Mouse (Mus musculus): ENCODE measurements around the gene Fam19a1.

The Fam19a1 gene

GRCm38 (mm10) chr6:96258651-96259050 lies 145.7 kb downstream of the Fam19a1 start:
- no peak for DNase-seq (ENCODE audit: low spot score)

- DNase-seq (ENCODE audit: low spot score), result no peak
Observed at GRCm38 (mm10) chr6:96266456-96266855, 153.5 kb downstream of the Fam19a1 start.

DNA sequence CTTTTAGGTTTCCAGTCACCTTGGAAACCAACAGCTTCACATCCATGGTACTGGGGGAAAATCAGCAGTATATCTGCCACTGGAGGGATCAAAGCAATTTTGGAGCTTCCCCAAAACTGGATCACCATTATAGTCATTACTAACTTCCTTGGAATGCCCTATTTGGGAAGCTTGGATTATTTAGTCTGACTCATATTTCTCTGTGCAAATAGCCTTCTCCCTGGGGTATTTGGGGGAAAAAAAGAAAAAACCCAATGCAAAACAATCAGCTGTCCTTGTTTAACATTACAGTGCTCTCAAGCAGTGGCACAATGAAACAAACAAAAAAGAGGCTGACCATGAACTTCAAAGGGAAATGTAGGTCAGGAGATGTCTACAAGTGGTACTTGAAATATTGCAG lies 155.8 kb downstream of the Fam19a1 start:
- no peak for DNase-seq (ENCODE audit: low spot score)

DNA sequence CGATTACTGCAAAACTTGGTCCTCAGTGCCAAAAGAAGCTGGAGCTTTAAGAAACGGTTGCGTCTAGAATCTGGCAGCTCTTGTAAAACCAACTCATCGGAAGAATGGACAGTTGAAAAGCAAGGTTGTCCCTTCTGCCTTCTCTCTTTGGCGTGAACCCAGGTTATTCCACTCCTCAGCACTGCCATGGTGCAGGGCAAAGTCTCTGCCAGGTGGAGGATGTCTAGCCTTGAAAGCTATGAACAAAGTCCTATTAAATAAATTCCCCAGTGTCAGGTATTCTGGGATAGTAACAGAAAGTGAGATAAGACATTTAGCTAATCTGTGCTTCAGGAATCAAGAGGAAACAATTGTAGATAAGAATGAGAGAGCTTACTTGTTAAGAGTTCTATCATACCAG lies 157.5 kb downstream of the Fam19a1 start:
- DNase-seq (ENCODE audit: low spot score), result no peak

- no peak for DNase-seq (ENCODE audit: low spot score)
Observed at GRCm38 (mm10) chr6:96283731-96284130, 170.8 kb downstream of the Fam19a1 start.

- DNase-seq (ENCODE audit: low spot score), result no peak
Observed at GRCm38 (mm10) chr6:96284590-96284989, 171.6 kb downstream of the Fam19a1 start.

DNA sequence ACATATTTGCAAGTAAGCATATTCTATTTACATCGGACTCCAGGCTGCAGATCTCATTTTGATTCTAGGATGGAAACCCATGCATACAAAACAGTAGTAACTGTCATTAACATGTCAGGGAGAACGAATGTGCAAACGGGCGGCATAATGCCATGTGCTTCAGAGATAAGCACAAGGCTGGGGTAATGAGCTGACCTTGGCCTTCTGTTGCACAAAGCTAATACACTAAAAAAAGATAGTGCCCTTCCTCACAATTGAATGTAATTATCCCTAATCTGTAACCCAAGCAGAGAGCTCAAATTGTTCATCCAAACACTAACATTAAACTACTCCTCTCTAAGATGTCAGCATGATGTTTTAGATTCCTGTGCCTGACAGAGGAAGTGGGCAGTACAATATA lies 173.3 kb downstream of the Fam19a1 start:
- DNase-seq (ENCODE audit: low spot score), result no peak

DNA sequence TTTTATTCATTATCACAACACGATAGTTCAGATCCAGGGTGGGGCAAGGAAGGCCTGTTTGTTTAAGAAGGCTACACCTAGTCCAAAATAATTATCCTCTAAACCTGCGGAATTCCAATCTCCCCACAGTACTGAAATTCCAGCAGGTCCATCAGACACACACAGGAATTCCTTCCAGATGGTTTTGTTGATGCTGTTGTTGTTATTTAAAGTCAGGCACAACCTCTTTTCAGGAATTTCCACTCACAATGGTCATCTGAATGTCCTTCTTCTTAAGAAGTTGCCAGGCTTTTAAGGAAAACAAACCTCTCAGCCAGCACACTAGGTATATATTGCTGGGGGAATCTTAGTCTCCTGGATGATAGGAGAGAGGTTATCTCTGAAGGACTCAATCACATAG lies 174.4 kb downstream of the Fam19a1 start:
- DNase-seq (ENCODE audit: low spot score), result no peak

GRCm38 (mm10) chr6:96289672-96290071 lies 176.7 kb downstream of the Fam19a1 start:
- no peak for DNase-seq (ENCODE audit: low spot score)

GRCm38 (mm10) chr6:96347491-96347890 lies 234.5 kb downstream of the Fam19a1 start:
- no peak for DNase-seq (ENCODE audit: low spot score)

GRCm38 (mm10) chr6:96349446-96350025 lies 236.6 kb downstream of the Fam19a1 start:
- DNase-seq (ENCODE audit: low spot score), result peak; percentile 66

DNA sequence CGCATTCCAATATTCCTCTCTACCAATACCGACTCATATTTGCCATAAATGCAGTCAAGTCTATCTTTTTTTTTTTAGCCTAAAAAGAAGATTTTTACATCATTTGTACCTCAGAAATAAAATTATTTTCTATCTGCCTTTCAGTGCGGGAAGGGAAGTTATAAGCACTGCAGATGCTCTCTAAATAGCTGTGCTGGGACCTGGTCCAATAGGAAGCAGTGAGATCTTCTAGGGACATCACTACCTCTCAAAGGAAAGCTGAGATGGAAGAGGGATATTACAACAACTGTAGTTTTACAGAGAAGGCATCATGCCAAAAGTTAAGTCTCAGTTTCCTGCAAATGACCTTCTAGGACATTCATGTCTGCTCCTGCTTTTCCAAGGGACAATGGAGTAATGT lies 256.6 kb downstream of the Fam19a1 start:
- no peak for DNase-seq (ENCODE audit: low spot score)

- no peak for DNase-seq (ENCODE audit: low spot score)
Observed at GRCm38 (mm10) chr6:96372848-96373247, 259.9 kb downstream of the Fam19a1 start.

GRCm38 (mm10) chr6:96373274-96373673 lies 260.3 kb downstream of the Fam19a1 start:
- DNase-seq (ENCODE audit: low spot score), result no peak

DNA sequence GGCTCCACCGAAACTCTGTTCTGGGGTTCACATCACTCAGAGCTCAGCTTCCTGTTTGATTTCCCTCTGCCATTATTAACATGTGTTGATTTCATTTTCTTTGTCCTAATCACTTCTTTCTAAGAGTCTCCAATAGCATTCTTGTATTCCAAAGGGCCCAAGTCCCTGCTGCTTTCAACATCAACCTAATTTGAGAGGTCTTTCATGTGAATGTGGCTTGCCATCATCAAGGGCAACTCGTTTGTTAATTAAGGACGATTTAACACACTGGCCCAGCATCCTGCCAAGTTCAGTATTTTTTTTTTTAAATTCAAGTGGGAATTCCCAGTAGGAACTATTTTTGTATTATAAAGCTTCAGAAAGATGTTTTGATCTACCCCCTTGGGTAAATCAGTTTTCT lies 263.8 kb downstream of the Fam19a1 start:
- no peak for DNase-seq (ENCODE audit: low spot score)

DNA sequence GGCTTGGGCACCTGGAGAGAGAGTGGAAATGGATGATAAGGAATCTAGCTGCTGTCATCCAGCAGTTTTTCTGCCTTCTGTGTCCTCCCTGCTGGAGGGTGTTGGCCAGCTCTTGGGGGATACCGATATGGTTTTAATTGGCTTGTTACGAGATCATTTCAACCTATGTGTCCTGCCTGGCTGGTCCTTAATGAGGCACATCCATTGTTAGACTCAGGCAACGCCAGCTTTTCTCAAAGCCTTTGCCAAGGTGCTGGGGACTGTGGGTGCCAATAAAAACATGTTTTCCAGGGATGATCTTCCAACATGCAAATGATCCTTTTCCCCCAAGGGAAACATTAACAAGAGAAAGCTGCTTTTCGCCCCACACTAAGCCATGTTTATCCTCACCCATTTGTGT lies 266.3 kb downstream of the Fam19a1 start:
- no peak for DNase-seq (ENCODE audit: low spot score)

DNA sequence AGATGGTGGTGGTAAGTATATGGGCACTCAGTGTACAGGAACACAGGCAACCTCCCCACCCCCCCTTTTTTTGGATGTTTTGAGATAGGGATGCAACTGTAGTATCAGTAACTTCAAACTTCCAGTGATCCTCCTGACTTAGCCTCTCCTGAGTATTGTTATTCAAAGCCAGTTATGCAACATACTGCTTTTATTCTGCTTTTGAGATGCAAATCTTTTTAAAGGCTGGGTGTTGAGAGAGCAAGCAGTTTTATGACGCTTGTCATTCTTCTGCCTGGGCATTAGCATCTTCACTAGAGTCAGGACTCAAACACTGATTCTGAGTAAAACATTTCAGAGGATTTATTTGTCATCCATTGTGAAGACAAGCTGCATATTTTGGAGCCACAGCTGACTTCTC lies 271.5 kb downstream of the Fam19a1 start:
- no peak for DNase-seq (ENCODE audit: low spot score)

- DNase-seq (ENCODE audit: low spot score), result no peak
Observed at GRCm38 (mm10) chr6:96418866-96419265, 305.9 kb downstream of the Fam19a1 start.

GRCm38 (mm10) chr6:96419704-96420382 lies 306.9 kb downstream of the Fam19a1 start:
- DNase-seq (ENCODE audit: low spot score), result no peak

DNA sequence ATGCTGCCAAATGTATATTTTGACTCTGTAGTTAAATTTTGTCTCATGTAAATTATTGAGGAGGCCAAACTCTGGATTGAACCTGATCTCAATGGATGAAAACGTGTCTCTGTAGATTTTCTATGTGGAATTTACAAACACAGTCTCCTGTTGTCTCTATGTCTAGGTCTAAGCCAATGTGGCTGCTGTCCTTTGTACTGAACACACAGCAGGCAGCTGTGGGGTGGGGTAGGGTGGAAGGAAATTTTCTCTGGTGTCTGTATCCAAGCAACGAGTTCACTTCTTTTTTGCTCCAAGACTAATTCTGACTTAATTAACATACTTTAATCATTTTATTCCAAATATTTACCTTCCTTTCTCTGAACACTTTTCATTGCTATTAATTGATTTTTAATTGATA lies 307.6 kb downstream of the Fam19a1 start:
- no peak for DNase-seq (ENCODE audit: low spot score)

GRCm38 (mm10) chr6:96429390-96429789 lies 316.4 kb downstream of the Fam19a1 start:
- no peak for DNase-seq (ENCODE audit: low spot score)

DNA sequence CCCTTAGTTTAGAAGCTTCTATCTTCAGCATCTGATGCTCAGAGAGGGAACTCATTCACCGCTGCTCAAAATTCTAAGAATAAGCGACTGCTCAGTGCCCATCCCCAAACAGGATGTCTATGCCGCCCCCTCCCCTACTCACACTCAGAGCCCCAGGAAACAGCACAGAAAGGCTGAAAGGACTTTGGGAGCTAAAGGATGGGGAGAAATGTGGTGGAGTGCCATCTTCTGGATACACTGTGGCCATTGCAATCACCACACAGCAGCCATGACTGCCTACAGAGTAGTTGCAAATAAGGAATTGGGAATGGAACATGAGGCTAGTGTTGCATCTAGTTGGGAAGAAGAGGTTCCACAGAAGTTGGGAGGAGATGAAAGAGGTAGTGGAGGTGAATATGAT lies 319.4 kb downstream of the Fam19a1 start:
- peak; percentile 15 for DNase-seq (ENCODE audit: low spot score)

GRCm38 (mm10) chr6:96433896-96434295 lies 320.9 kb downstream of the Fam19a1 start:
- no peak for DNase-seq (ENCODE audit: low spot score)

DNA sequence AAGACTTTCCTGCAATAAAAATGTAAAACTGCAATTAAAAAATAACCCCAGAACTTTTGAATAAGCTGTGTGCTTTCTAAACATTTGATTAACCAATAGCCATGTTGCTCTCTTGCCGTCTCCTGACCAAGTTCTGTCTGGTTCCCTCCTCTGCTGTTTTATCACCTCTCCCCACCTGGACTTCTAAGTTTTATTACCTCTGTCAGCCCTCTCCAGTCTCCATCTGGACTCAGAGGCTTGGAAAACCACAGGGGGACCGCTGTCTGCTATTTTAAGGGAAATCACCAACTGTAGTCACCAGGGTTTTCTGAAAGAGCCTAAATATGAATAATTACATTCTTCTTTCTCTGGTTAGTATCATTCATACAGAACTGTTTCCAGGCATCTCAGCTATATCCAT lies 322.6 kb downstream of the Fam19a1 start:
- DNase-seq (ENCODE audit: low spot score), result no peak

Measured in layer of hippocampus, adult 11-12 months (tissue).